Mouse (Mus musculus) kidney, embryonic 15.5 days (tissue): ENCODE measurements around the gene Dpagt1. TPM values are rescaled to one million over a fixed set of nuclear protein-coding genes. Genes with fewer than 3 reads are reported as not detected.
"Not testable (repeated sequence)": the region's sequence is repeated elsewhere in the genome, so short reads cannot be mapped to it uniquely, and the experiment has no call there.

ENCODE experiments used
- ATAC-seq: fragments of 200-750 bp; cut with Nextera tagmentation; replicated peaks from 2 replicates; pipeline ENCODE4 v1.8.0; 2017; ENCODE audit warnings: moderate TSS enrichment; ENCODE audit not compliant: low FRiP score
- H3K27ac ChIP-seq: fragments of 300-500 bp; sonication (generic); 2 replicates; pipeline ENCODE4 v1.5.1; 2015; ENCODE audit warnings: mild to moderate bottlenecking, inconsistent platforms
- H3K27me3 ChIP-seq: fragments of 300-500 bp; sonication (generic); 2 replicates; pipeline ENCODE4 v1.6.1; 2015; ENCODE audit warnings: inconsistent platforms
- H3K36me3 ChIP-seq: fragments of 300-500 bp; sonication (generic); 2 replicates; pipeline ENCODE4 v1.6.1; 2015; ENCODE audit warnings: inconsistent platforms
- H3K4me1 ChIP-seq: fragments of 300-500 bp; sonication (generic); 2 replicates; pipeline ENCODE4 v1.6.1; 2015; ENCODE audit warnings: inconsistent platforms
- H3K4me2 ChIP-seq: fragments of 300-500 bp; sonication (generic); 2 replicates; pipeline ENCODE4 v1.6.1; 2015; ENCODE audit warnings: moderate library complexity, mild to moderate bottlenecking, inconsistent platforms
- H3K4me3 ChIP-seq: fragments of 300-500 bp; sonication (generic); replicated peaks from 2 replicates; pipeline ENCODE4 v1.5.1; 2015; ENCODE audit warnings: mild to moderate bottlenecking, inconsistent platforms
- H3K9ac ChIP-seq: fragments of 300-500 bp; sonication (generic); 2 replicates; pipeline ENCODE4 v1.6.1; 2015; ENCODE audit warnings: mild to moderate bottlenecking, inconsistent platforms
- H3K9me3 ChIP-seq: fragments of 300-500 bp; sonication (generic); replicated peaks from 2 replicates; pipeline ENCODE4 v1.6.1; 2016; ENCODE audit warnings: inconsistent platforms
- WGBS: fragments of 180-500 bp; shearing (Covaris S2); methylation state at CpG from one replicate; pipeline ENCODE4 v1.1.7; 2015; ENCODE audit warnings: mixed read lengths; 5-methylcytosine and 5-hydroxymethylcytosine counted together
- polyA plus RNA-seq: library from polyadenylated mRNA; unstranded; fragments of >200 nt; fragmentation: Nextera tagmentation; extraction: Ambion mirVana; gene quantifications from 2 replicates; pipeline ENCODE4 v1.2.1, GENCODE M21; 2015

Gene Dpagt1
- polyA plus RNA-seq, 1 experiment from 2014 or later, result 46.7 TPM

DNA sequence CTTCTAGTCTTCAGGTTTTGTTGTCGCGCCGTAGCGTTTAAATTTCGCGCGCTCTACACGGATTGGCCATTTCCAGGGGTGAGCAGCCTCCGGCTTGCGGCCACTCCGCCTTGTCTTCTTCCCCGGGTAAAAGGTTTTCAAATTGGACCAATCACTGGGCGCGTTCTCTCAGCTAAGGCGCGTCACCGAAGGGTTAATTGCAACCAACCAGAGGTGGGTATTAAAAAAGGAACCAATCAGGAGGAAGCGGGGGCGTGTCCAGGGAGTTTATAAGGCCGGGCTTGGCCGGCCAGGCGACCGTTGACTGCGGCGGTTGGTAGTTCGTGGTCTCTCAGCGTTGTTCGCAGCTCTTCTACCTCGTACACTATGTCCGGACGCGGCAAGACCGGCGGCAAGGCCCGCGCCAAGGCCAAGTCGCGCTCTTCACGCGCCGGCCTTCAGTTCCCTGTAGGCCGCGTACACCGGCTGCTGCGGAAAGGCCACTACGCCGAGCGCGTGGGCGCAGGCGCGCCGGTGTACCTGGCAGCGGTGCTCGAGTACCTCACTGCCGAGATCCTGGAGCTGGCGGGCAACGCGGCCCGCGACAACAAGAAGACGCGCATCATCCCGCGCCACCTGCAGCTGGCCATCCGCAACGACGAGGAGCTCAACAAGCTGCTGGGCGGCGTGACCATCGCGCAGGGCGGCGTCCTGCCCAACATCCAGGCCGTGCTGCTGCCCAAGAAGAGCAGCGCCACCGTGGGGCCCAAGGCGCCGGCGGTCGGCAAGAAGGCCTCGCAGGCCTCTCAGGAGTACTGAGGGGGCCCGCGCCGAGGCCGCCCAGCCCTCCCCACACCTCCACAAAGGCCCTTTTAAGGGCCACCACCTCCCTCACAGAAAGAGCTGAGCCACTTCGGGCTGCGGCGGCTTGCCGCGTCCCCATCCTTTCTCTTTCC is 8.8 kb downstream of the Dpagt1 start, which contains the start of gene H2afx:
Gene H2afx (plus strand): TSS at position 299 of the 935 bp plus-strand sequence.
- Histone ChIP-seq H3K4me3 (peak within 1 kb of the TSS; percentile 94), H3K36me3 (peaks cover 73% of the 10 kb centered on the region), H3K27ac (peak within 1 kb of the TSS; percentile 98), H3K4me2 (peak within 1 kb of the TSS; percentile 71), H3K9me3 (no peaks in the 10 kb centered on the region), H3K4me1 (peaks cover 22% of the 10 kb centered on the region), H3K27me3 (no peaks in the 10 kb centered on the region), H3K9ac (peak within 1 kb of the TSS; percentile 93)
- peak; percentile 97 for ATAC-seq
- WGBS, result under 1% methylated on average over 90 of the region's 91 CpGs

DNA sequence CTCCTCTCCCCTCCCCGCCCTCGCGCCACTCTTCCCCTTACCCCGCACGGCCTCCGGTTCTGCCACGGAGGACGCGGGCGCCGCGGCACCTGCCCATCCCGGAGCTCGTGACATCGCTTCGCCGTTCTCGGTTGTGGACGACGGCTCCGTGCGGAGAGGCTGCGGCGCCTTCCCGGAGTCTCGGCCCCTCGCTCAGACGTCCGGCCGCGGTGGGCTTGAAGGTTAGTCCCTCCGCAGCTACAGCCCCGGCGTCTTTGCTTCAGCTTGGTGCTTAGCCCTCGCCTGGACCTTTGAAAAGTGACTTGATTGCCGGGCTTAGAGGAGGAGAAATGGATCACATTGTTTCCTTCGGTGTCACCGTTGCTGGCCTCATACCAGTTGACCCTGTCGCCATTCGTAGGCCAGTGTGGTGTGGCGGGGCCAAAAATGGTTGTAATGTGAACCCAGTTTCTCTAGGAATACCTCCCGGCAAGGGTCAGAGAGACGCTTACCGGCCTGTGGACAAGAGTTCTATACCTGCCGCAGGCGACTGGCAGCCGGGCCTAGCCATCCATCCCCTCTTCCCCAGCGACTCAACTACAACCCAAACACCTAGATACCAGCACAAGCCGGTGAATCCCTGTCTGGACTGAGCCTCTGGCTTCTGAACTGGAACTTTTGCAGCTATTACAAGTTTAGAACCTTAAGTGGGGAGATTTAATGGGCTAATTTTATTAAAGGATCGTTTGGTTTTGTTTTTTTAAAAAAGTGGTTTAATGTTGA is 9.7 kb downstream of the Dpagt1 start:
- Histone ChIP-seq H3K9me3 (no peaks in the 10 kb centered on the region), H3K27me3 (no peaks in the 10 kb centered on the region), H3K4me3 (peak overlapping the region; percentile 94), H3K27ac (peak overlapping the region; percentile 98), H3K4me1 (peaks cover 22% of the 10 kb centered on the region), H3K4me2 (peak overlapping the region; percentile 71), H3K36me3 (peaks cover 71% of the 10 kb centered on the region), H3K9ac (peak overlapping the region; percentile 93)
- under 1% methylated on average over 50 of the region's 50 CpGs for WGBS
- peak; percentile 19 for ATAC-seq

DNA sequence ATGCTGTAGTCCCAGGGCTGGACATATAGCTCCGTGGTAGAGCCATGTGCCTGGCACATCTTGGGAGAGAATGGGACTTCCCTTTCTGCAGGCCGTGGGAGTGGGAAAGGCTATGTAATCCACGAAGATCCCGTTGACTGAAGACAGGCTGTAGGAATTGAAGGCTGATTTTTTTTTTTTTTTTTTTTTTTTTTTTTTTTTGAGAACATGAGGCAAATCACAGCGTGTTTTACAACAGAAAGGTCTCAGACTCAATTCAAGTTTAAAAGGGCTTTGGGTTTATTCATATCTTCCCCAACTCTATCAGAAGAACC is 10.2 kb downstream of the Dpagt1 start:
- no peaks in the 10 kb centered on the region for H3K9me3 ChIP-seq
- ATAC-seq, result no peak
- peak overlapping the region; percentile 71 for H3K4me2 ChIP-seq
- H3K36me3 ChIP-seq, result peaks cover 71% of the 10 kb centered on the region
- peak overlapping the region; percentile 98 for H3K27ac ChIP-seq
- no peaks in the 10 kb centered on the region for H3K27me3 ChIP-seq
- H3K4me1 ChIP-seq, result peaks cover 22% of the 10 kb centered on the region
- H3K9ac ChIP-seq, result peak overlapping the region; percentile 93
- H3K4me3 ChIP-seq, result peak overlapping the region; percentile 94
- WGBS, result under 1% methylated on average over 5 of the region's 5 CpGs

DNA sequence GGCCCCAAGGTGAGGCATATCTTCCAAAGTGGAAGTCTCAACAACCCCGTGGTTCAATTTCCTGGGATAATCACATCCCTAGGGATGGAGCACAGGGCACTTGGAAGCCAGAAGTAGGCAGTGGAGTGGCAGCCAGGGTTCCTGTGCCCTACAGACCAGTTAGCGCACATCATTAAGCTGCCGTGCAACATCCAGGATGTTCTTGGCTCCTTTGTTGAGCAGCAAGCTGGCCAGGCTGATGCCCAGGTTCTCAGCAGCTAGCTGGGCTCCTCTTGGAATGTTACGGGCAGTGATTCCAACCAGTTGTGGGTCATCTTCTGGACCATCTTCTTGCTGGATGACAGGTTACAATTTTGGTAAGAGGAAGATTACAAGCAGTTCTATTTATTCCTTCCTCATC is 10.7 kb downstream of the Dpagt1 start:
- WGBS, result 34% methylated on average over 4 of the region's 4 CpGs
- H3K27me3 ChIP-seq, result not testable (repeated sequence)
- H3K4me1 ChIP-seq, result peaks cover 22% of the 10 kb centered on the region

DNA sequence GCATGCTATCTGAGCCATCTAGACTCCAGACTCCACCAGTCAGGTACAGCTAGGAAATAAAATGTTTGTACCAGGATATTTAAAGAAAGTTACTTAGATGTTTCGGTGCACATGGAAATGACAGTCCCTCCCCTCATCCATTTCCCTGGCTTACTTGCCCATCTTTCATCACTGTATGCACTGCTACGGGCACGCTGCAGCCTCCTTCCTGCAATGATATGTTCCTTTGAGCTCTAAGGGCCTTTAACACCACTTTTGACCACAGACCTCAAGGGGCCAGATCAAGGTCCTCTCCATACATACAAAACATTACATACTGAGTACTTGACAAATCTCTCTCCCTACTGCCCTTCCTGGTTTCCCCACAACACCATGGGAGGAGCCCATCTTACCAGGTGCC is 11.1 kb downstream of the Dpagt1 start:
- Histone ChIP-seq H3K4me3 (peak overlapping the region; percentile 94), H3K9me3 (no peaks in the 10 kb centered on the region), H3K27me3 (no peaks in the 10 kb centered on the region), H3K27ac (peak overlapping the region; percentile 66), H3K36me3 (peaks cover 67% of the 10 kb centered on the region), H3K9ac (peak overlapping the region; percentile 93), H3K4me2 (peak overlapping the region; percentile 71), H3K4me1 (peaks cover 23% of the 10 kb centered on the region)
- 72% methylated on average over 3 of the region's 3 CpGs for WGBS
- ATAC-seq, result no peak

More for the DNA sequence above, 10.7 kb downstream of the Dpagt1 start:
- H3K27ac ChIP-seq, result peak overlapping the region; percentile 66; the same call in 1 of the 2 replicates
- H3K9ac ChIP-seq, result peak overlapping the region; percentile 93
- ATAC-seq, H3K9me3 ChIP-seq: not testable (repeated sequence)
- peak overlapping the region; percentile 94 for H3K4me3 ChIP-seq
- peaks cover 69% of the 10 kb centered on the region for H3K36me3 ChIP-seq
- H3K4me2 ChIP-seq, result peak overlapping the region; percentile 71

DNA sequence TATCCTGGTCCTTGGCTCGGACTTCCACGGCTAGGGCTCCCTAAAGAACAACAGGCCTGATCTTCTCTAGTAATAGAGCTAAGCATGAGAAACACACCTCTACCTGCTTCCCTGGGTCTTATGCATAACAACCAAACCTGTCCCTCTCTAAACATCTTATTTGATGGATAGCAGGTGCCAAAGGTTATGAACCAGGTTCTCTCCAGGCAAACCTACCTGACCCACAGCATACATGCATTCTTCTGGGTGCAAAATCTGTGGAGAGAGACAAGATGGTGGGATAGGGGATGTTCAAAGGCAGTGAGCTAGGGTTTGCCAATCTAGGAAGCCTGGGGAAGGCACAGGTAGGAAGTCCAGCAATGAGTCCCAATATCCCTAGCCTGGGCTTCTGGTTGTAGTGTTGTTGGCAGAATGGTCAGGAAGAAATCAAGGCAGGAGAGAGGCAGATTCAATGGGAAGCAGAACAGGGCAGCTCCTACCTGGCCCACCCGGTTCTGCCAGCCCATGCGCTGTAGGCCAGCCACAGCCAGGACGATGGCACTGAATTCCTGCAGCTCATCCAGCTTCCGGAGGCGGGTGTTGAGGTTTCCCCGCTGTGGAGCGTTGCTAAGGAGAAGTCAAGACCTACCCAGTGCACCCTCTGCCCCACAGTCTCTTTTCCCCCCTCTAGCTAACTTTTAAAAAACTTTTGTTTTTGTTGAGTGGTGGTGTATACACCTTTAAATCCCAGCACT is 11.8 kb downstream of the Dpagt1 start:
- H3K4me1 ChIP-seq, result peaks cover 29% of the 10 kb centered on the region
- no peak for ATAC-seq
- peak overlapping the region; percentile 66 for H3K27ac ChIP-seq
- H3K4me2 ChIP-seq, result peak overlapping the region; percentile 71
- peak overlapping the region; percentile 94 for H3K4me3 ChIP-seq
- H3K9ac ChIP-seq, result peak overlapping the region; percentile 93; the same call in 1 of the 2 replicates
- H3K36me3 ChIP-seq, result peaks cover 62% of the 10 kb centered on the region
- 60% methylated on average over 9 of the region's 9 CpGs for WGBS
- H3K27me3 ChIP-seq, result no peaks in the 10 kb centered on the region
- H3K9me3 ChIP-seq, result no peaks in the 10 kb centered on the region

GRCm38 (mm10) chr9:44338574-44338973 is 12.8 kb downstream of the Dpagt1 start:
- Histone ChIP-seq H3K4me3 (no peak overlapping the region), H3K9ac (no peak overlapping the region), H3K4me2 (0 out of 2 replicates have a peak overlapping the region, but pooled peaks have one; percentile 0), H3K27ac (0 out of 2 replicates have a peak overlapping the region, but pooled peaks have one; percentile 27), H3K9me3 (no peaks in the 10 kb centered on the region), H3K4me1 (peaks cover 37% of the 10 kb centered on the region), H3K36me3 (peaks cover 52% of the 10 kb centered on the region), H3K27me3 (no peaks in the 10 kb centered on the region)
- ATAC-seq, result no peak
- WGBS, result 86% methylated on average over 5 of the region's 5 CpGs

DNA sequence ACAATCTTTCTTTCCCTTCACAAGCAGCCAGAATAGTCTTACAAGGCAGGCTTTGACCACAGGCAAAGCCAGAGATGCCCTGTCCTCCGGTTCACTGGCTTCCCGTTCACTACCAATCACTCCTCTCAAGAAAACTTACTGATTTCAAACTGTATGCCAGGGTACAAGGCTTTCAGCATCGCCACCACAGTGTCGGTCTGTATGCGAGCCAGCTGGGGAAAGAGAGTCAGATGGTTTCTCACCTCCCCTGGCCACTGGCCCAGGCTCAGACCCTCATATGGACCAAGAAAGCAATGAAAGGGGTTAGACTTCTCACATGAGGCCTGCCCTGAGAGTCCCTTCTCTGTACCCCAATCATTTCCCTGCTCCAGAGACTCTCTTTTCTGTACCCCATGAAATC is 15.7 kb downstream of the Dpagt1 start:
- 91% methylated on average over 5 of the region's 5 CpGs for WGBS

GRCm38 (mm10) chr9:44342173-44342572 is 16.4 kb downstream of the Dpagt1 start:
- Histone ChIP-seq H3K4me1 (peaks cover 26% of the 10 kb centered on the region), H3K36me3 (peaks cover 49% of the 10 kb centered on the region), H3K4me3 (peak overlapping the region; percentile 95), H3K9ac (no peak overlapping the region), H3K9me3 (no peaks in the 10 kb centered on the region), H3K4me2 (no peak overlapping the region; the same call in 1 of the 2 replicates), H3K27me3 (no peaks in the 10 kb centered on the region), H3K27ac (no peak overlapping the region; the same call in 1 of the 2 replicates)
- 59% methylated on average over 3 of the region's 3 CpGs for WGBS
- 0 out of 2 replicates have a peak, but pooled peaks have one; percentile 13 for ATAC-seq

More for the DNA sequence above, 15.7 kb downstream of the Dpagt1 start:
- Histone ChIP-seq H3K4me1 (peaks cover 33% of the 10 kb centered on the region), H3K27ac (0 out of 2 replicates have a peak overlapping the region, but pooled peaks have one; percentile 15), H3K27me3 (no peaks in the 10 kb centered on the region), H3K36me3 (peaks cover 49% of the 10 kb centered on the region), H3K9ac (no peak overlapping the region), H3K9me3 (no peaks in the 10 kb centered on the region), H3K4me3 (0 out of 2 replicates have a peak overlapping the region, but pooled peaks have one; percentile 6), H3K4me2 (no peak overlapping the region)
- ATAC-seq, result no peak

- H3K36me3 ChIP-seq, result peaks cover 49% of the 10 kb centered on the region
- H3K9ac ChIP-seq, result peak overlapping the region; percentile 91
Observed at GRCm38 (mm10) chr9:44342605-44343004, 16.8 kb downstream of the Dpagt1 start.

GRCm38 (mm10) chr9:44343290-44343689 is 17.5 kb downstream of the Dpagt1 start:
- peak; percentile 41; the same call in 1 of the 2 replicates for ATAC-seq
- Histone ChIP-seq H3K4me1 (peaks cover 18% of the 10 kb centered on the region), H3K9me3 (no peaks in the 10 kb centered on the region), H3K4me2 (peak overlapping the region; percentile 77), H3K9ac (peak overlapping the region; percentile 91), H3K27ac (peak overlapping the region; percentile 100), H3K4me3 (peak overlapping the region; percentile 95), H3K27me3 (no peaks in the 10 kb centered on the region), H3K36me3 (peaks cover 50% of the 10 kb centered on the region)
- 10% methylated on average over 6 of the region's 6 CpGs for WGBS

More at GRCm38 (mm10) chr9:44342605-44343004, 16.8 kb downstream of the Dpagt1 start:
- H3K4me2 ChIP-seq, result peak overlapping the region; percentile 77
- no peaks in the 10 kb centered on the region for H3K27me3 ChIP-seq
- H3K27ac ChIP-seq, result peak overlapping the region; percentile 100
- peak overlapping the region; percentile 95 for H3K4me3 ChIP-seq
- no peak for ATAC-seq
- H3K4me1 ChIP-seq, result peaks cover 22% of the 10 kb centered on the region
- WGBS, result 89% methylated on average over 1 of the region's 1 CpGs
- no peaks in the 10 kb centered on the region for H3K9me3 ChIP-seq
